Mouse (Mus musculus): ENCODE results near the gene A830018L16Rik. TPM values are rescaled to one million over a fixed set of nuclear protein-coding genes. Genes with fewer than 3 reads are reported as not detected.

A830018L16Rik gene
- polyA plus RNA-seq, 2 experiments from 2014 or later, result not detected

DNA sequence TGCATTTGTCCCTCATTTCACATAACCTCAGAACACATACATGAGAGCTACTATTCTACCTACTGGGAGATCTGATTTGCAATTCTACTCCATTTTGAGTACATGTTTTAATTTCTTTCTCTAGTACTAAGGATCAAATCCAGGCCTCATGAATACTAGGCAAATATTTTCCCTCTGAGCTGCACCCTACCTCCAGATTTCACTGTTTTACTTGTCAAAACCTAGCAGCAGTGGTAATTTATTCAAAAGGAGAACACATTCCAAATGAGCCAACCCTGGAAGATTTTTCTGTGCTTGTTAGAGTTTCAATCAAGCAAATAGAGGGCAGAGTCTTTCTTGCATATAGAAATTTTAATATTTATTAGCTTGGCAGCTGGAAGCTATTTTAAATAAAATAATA lies 238.9 kb downstream of the A830018L16Rik start:
- ATAC-seq, result no peak

- ATAC-seq, result no peak
These were observed 243.6 kb downstream of the A830018L16Rik start for GRCm38 (mm10) chr1:11657341-11658060.

DNA sequence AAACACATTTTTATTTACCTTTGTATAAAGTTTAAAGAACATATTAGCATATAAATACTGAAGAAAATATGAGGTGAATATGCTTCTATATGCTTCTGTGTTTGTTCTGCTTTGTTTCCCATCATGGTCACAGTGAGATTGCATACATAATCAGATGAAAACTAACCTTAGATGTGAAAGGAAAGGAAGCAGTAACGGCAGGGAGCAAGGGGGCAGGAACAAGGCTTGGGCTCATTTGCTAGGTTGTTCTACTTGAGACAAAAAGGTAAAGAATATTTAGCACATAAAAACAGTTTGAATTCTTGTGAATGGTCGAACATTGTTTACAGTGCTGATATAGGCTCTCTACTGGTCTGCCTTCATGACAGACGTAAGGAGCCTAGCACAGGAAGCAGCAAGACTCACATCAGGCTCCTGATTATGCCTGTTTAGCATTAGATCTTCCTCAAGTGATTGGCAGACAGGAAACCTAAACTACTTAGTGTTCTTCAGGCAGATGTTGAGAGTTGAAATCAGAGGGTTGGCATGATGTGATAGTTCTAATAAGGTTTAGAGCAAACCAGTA lies 244.2 kb downstream of the A830018L16Rik start:
- no peak for ATAC-seq

- no peak for ATAC-seq
These were observed 330.9 kb downstream of the A830018L16Rik start for GRCm38 (mm10) chr1:11744749-11745314.

DNA sequence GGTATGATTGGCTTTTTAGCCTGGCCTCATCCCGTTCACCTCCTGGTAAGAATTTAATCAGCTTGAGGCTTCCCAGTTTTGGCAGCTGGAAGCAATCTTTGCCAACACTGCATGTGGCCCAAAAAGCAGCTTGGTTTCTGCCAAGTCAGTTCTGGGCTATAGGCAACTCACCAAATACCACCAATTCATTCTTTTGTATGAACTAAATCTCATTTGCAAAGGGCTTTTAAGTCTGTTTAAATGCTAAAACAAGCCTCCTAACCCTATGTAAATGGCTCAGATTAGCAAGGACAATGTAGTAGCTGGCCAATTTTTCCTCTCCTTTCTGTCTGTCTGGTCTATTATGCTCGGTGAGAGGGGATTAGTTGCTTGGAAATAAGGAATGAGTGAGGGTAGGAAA lies 334.5 kb downstream of the A830018L16Rik start:
- no peak for ATAC-seq

GRCm38 (mm10) chr1:11750065-11750464 lies 336.2 kb downstream of the A830018L16Rik start:
- ATAC-seq, result no peak

DNA sequence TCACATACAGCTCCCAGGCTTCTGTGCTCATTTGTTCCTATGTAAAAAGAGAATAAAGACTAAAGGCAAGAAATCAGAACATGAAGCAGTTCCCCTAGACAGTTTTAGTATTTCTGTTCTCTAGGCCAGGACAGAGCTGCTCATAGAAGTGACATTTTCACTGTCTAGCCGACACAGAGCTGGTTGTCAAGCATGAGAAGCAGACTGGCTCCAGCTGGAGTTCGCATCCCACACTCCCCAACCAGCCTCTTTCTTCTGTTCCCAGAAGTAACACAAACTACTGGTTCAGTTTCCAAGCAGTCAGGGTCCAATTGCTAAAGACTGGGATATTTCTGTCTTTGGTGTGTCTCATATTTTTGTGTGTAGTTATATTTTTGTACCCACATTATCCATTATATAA lies 336.7 kb downstream of the A830018L16Rik start:
- ATAC-seq, result no peak

- ATAC-seq, result no peak
These were observed 338.1 kb downstream of the A830018L16Rik start for GRCm38 (mm10) chr1:11751996-11752395.

DNA sequence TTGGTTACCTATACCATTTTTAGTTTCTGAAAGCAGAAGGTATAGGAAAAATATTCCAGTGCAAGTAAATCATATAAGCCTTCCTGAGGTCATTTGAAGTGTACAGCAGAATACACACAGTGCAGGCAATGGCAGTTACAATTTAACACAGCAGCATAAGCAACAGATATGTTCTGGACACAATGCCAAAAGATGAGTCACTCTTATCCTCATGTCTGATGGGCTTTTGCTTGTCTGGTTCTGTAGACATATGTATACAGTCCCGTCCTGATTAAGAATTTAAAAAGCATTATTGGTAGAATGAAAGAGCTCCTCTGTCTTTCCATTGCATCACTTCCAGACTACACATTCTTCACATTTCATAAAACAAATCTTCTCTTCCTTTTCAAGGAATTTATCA lies 374.4 kb downstream of the A830018L16Rik start:
- ATAC-seq, result no peak

GRCm38 (mm10) chr1:11792820-11793219 lies 378.9 kb downstream of the A830018L16Rik start:
- ATAC-seq, result no peak

GRCm38 (mm10) chr1:11795666-11796065 lies 381.8 kb downstream of the A830018L16Rik start:
- ATAC-seq, result no peak

DNA sequence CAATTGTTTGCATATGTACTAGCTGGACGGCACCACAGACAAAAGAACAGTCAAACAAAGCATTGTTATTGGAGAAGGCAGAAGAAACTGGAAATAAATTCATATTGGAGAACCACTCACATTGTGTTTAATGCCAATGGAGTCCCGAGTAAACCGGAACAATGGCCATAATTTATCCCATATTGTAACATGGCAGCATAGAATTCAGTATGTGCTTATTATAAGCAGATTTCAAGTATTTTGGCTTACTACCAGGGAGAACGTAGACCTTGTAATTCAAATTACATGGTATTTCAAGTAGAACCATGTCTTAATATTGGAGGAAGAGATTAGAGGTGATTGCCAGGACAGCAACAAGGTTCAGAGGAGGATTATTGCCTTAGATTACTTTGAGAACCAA lies 458.9 kb downstream of the A830018L16Rik start:
- no peak for ATAC-seq

DNA sequence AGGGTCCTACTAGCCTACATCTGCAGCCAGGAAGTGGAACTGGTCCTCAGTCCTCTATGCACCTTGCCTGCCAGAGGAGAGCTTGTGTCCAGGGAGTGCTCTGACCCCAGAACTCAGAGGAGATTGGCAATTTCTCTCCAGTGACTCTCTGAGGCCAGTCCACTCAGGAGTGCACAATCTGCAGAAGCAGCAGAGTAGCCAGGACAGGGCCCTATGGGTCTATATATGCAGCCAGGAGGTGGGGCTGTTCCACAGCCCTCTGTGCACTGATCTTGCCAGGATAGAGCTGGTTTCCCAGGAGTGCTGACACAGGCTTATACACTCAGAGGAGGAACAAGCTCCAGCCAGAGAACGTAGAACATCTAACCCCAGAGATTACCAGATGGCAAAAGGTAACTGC lies 459.7 kb downstream of the A830018L16Rik start:
- ATAC-seq, result no peak

DNA sequence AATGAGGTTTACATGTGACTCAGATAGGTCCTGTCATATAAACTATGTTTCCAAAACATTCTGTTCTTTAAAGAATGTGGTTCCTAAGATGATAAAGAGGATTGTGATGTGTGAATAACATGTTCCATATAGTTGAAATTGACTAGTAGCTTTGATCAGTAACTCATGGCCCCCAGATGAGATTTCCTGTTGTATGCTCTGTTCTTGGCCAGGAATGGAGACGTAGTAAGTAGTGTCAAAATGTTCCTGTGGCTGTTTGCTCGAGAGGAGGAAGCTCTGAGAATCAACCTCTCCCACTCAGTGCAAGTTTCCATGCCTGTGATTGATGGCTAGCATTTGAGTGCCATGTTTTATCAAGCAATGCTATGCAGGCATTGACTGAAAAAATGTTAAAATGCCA lies 467.8 kb downstream of the A830018L16Rik start:
- ATAC-seq, result no peak

- ATAC-seq, result no peak
These were observed 481.8 kb downstream of the A830018L16Rik start for GRCm38 (mm10) chr1:11895715-11896114.

DNA sequence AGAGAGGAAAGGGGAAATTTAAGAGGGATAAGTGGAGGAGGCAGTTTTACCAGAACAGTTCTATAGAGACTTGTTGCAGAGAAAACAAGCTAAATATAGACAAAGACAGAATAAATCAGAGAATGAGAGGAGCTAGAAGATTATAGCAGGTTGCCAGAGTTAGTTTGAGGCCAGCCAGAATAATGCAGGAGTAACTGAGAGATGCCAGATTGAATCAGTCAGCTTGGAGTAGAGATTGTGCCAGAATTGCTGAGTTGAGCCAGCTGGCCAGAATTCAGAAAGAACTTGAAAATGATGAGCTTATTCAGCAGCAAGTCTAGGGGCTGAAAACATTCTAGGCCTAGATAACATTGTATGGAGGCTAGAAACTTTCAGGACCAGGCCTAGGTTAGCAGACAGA lies 502.0 kb downstream of the A830018L16Rik start:
- no peak for ATAC-seq

DNA sequence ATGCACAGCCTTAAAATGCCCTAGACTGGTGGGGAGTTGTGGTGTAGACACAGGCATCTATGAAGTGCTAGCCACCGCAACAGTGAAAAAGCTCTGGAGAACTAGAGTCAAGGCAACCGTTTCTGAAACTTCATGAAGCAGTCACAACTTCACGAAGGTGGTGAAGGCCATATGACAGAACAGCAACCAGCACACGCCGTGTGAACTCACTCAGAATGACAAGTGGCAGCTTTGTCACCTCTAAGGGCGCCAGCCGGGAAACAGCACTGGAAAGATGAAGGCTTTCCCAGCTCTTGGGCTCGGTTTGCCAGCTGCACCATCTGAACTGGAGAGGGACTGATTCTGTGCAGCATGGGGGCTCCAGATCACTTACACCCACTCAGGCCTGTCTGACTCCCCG lies 523.1 kb downstream of the A830018L16Rik start:
- ATAC-seq, result no peak

GRCm38 (mm10) chr1:11959421-11960206 lies 545.7 kb downstream of the A830018L16Rik start:
- no peak for ATAC-seq

GRCm38 (mm10) chr1:11982590-11983136 lies 568.8 kb downstream of the A830018L16Rik start:
- ATAC-seq, result no peak

DNA sequence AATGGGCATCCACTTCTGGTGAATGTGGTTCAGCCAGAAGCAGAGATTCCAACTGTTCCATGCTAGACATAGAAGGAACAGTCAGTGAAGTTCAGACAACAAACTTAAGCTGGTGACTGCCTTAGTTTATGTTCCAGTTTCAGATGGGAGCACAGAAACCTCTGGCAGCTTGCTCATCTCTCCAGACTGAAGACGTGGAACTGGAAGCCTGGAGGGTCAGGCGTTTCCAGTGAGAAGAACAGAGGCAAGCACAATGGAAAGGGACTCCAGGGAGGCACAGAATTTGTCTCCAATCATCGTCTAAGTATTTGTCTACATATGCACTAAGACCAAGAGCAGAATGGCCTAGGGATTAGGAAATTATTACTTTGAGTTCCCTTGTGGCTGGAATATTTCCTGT lies 576.1 kb downstream of the A830018L16Rik start:
- ATAC-seq, result no peak

GRCm38 (mm10) chr1:11996297-11996878 lies 582.5 kb downstream of the A830018L16Rik start:
- ATAC-seq, result no peak

GRCm38 (mm10) chr1:11997574-11997973 lies 583.7 kb downstream of the A830018L16Rik start:
- no peak for ATAC-seq

GRCm38 (mm10) chr1:12000557-12000956 lies 586.7 kb downstream of the A830018L16Rik start:
- ATAC-seq, result no peak

All from activated CD4-positive, CD25-positive, alpha-beta regulatory T cell, adult 4 months (primary cell).